Mouse (Mus musculus): Measurements from ENCODE around the gene Frem3.

The Frem3 gene

DNA sequence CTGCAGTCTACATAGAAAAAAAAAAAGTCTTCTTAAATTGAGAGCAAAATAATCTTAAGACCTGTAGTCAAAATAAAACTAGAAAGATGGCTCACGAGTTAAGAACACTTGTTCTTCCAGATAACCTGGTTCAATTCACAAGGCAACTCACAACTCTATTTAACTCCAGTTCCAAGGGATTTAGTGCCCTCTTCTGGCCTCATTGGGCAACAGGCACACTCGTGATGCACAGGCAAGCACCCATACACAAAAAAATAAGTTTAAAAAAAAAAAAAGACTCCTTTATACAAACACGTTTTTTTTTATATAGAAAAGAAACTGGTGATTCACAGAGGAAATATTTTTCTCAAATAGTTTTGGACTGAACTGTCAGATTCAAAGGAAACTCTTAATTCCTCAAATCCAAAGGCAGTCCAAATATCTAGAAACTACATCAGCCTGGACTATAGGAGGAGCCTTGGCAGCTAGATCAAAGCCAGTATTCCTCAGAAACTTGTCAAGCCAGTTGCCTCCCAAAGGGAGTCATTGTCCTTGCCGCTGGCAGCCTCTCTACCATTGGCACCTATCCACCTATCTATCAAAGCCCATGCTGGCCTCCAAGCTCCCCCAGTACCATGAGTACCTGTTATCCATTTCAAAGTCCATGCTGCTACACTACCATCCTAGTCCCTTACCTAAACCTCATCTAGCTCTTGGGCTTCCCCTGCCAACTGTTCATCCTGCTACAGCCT lies 100.0 kb downstream of the Frem3 start:
- peak; percentile 8 to 21 for DNase-seq

DNA sequence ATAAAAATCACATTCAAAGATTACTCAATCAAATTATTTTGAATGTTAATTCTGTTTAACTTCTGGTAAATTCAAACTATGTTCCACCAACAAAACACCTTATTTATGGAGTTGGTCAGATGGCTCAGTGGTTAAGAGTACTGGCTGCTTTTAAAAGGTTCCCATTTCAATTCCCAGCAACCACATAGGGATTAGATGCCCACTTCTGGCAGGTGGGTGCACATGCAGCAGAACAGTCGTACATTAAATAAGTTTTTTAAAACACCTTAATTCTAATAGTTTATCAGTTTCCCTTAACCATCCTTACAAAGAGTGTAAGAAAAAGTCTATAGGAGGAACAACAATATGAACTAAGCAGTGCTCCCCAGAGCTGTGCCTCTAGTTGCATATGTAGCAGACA lies 103.6 kb downstream of the Frem3 start:
- DNase-seq = peak in 1 of 2 experiments; percentile 11

DNA sequence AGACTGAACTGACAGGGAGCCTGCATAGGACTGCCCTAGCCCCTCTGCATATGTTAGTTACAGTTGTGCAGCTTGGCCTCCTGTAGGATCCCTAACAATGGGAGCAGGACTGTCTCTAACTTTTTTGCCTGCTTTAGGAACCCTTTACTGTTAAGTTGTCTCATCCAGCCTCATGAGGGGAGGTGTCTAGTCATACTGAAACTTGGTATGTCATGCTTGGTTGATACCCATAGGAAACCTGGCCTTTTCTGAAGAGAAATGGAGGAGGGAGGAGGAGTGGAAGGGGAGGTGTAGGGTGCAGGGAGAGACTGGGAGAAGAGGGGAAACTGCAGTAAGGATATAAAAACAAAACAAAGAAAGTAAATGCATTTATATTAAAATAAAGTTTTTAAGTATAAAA lies 121.4 kb downstream of the Frem3 start:
- no peak for DNase-seq

DNA sequence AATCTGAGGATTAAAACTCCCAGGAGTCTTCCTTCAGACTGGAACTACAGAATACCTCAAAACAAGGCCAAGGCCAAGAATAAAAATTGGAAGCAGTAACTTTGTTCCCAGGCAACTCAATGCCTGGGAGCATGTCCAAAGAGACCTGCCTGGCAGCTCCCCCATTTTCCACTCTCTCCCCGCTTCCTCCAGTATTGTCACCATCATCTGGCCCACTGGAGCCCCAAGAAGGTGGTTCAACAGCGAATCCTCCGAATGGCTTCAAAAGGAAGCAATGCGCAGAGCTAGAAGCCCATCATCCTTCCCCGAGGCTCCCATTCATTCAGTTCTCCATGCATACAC lies 127.1 kb downstream of the Frem3 start:
- DNase-seq = no peak

DNA sequence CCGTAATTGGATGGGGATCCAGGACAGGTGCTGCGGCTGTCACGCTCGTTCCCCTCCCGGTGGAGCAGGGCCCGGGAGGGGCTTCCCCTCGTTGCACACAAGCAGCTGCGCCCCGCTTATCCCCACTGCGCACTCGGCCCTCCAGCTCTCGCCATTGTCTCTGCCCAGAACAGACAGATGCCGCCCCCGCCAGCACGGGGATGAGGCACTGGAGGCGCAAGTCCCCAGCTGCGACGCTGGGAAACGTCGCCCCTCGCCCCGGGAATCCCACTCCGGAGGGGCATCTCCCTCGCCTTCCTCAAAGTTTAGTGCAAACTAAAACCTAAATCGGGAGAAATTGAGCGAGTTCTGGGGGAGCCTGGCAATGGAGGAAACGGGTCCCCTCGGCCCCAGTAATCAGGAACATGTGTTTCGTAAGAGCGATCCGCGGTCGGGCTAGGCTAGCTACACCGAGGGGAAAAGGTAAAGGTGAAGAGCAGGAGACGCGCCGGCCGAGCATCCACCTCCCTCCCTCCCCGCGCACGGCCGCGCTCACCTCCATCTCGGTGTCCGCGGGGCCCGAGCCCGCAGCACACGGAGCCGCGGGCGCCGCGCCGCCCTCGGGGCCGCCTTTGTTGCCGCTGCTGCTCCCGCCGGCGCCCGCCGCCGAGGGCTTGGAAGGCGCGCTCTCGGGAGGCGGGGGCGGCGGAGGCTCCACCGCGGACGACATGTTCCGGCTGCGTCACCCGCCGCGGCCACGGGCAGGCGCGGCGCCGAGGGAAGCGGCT lies 127.7 kb downstream of the Frem3 start:
- DNase-seq = peak; percentile 54 to 69

DNA sequence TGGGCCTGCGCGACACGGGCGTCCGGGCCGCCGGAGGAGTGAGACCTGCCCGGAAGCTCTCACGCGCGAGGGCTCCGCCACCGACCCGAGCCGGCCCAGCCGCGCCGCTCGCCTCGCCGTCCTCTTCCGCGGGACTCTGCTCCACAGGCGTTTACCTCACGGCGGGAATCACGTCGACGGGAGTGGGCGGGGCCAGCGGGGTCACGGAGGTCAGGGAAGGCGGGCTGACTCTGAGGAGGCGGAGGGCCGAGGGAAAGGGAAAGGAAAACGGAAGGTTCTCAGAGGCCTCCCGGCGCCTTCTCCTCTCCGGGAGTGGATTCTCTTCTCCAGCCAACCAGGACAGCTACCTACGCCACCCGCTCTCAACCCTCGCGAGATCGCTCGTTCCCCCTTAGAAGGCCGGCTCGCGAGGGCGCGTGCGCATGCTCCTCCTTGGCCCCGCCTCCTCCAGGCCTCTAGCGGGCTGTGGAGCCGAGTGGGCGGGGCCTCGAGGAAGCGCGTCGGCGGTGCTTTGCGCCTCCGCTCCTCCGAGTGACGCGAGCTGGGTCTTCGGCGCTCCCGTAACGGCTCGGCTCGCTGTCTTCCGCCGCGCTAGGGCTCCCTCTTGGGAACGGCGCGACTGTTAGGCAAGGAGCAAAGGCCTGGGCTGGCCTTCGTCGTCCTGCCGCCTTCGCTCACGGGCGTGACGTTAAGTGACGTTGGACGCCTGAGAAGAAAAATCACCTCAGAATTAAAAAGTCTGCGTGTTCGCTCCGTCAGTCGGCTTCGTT lies 128.5 kb downstream of the Frem3 start, which contains the start of gene Smarca5:
Smarca5 (minus strand) TSS at position 343 of the 770 bp plus-strand sequence.
- DNase-seq = peak; percentile 98 to 99

DNA sequence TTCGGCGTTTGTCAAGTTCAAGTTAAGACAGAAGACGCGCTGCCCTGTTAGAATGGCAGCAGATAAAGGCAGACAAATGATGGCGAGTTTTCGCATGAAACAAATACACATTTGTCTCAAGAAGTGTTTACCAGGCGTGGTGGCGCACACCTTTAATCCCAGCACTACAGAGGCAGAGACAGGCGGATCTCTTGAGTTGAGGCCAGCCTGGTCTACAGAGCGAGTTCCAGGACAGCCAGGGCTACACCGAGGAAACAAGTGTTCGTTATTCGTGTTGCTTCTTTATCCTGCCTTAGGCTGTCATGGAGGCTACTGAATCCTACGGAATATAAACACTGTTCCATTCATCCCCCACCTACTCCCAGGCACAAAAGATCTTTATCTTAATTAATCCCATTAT lies 129.1 kb downstream of the Frem3 start:
- DNase-seq = no peak
